Mouse (Mus musculus): ENCODE measurements around the gene Atp8a2. TPM values are rescaled to one million over a fixed set of nuclear protein-coding genes. Genes with fewer than 3 reads are reported as not detected.
"Not testable (repeated sequence)": the region's sequence is repeated elsewhere in the genome, so short reads cannot be mapped to it uniquely, and the experiment has no call there.

Atp8a2 gene
- total RNA-seq, 4 experiments from 2014 or later, result 42.6 to 51.0 (median 49.1) TPM

DNA sequence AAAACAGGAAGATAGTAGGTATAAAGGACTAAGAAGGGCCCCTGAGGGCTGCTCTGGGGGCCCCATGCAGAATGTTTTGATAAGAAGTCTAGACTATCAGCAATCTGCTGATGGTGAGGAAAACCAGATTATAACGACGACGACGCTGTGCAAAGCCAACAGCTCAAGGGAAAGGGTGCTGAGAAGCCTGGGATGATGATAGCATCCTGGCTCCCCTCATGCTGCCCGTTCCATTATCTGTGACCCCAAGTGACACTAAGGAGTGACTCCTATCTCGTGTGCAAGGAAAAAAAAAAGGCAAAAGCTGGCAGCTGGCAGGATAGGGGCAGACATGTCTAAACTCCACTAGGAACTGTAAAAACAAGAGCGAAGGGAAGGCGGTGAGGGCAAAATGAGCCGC lies 343.8 kb downstream of the Atp8a2 start:
- no peak for DNase-seq (ENCODE audit: low spot score in 2 of 2)

DNA sequence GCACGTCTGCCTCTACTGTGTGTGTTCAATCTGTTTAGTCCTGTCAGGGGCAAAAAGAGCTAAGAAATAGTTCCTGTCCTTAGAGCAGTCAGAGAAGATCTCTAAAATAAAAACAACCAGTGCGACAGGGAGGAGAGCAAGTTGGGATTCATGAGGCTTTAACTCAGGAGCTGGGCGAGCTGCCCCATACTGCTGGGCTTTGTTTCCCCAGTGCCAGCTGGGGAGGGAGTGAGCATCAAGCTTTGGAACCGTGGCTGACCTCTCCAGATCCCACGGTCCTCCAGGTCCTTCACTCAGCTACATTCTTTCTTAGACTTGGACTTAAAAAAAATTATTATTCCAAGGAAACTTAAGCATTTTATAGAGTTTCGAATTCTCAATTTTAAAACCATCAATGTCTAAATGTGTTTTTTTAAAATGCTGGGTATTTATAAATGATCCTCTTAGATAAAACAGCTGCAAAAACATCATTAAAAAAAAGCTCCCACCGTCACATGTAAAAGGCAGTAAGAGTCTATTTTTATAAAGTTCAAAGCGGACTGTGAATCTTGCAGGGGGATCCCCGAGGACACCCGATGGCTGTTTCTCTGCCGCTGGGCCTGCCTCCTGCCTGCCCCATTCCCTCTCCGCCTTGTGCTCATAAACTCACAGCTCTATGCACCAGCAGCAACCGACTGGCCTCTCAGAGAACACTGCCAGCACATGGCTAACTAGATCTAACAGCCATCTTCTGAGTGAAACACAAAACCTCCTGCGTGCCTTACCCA lies 350.2 kb downstream of the Atp8a2 start:
- DNase-seq (ENCODE audit: low spot score in 2 of 2), result no peak

DNA sequence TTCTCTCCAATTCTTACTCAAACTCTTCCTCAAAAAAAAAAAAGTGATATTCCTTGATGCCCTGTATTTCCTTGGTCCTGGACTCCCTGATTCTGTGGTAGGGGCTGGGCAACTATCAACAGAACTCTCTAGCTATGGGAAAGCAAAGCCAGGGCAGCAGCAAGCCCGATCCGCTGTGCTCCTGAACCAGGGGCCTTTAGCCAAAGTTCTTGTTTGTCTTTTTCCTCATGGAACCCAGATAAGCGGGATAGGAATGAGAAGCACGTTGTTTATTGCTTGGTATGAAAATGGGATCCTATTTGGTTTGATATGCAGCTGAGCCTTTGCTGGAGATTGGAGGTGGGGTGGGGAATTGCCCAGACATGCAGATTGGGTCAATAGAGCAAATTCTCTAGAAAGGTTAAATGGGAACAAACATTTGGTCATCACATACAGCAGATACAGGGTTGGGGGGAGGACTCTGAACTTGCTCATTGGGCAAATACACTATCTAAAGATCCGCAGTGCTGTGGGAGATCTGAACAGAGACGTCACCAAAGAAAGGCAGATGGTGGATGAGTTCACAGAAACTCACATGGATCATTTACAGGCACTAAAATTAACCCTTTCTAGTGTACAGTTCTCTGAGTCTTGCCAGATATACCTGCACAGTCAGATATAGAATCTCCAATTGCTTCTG lies 353.6 kb downstream of the Atp8a2 start:
- DNase-seq (ENCODE audit: low spot score in 2 of 2), result no peak

GRCm38 (mm10) chr14:59839951-59840720 lies 356.8 kb downstream of the Atp8a2 start:
- DNase-seq (ENCODE audit: low spot score in 2 of 2), result no peak

GRCm38 (mm10) chr14:59838446-59839259 lies 358.3 kb downstream of the Atp8a2 start:
- not testable (repeated sequence) for DNase-seq (ENCODE audit: low spot score in 2 of 2)

DNA sequence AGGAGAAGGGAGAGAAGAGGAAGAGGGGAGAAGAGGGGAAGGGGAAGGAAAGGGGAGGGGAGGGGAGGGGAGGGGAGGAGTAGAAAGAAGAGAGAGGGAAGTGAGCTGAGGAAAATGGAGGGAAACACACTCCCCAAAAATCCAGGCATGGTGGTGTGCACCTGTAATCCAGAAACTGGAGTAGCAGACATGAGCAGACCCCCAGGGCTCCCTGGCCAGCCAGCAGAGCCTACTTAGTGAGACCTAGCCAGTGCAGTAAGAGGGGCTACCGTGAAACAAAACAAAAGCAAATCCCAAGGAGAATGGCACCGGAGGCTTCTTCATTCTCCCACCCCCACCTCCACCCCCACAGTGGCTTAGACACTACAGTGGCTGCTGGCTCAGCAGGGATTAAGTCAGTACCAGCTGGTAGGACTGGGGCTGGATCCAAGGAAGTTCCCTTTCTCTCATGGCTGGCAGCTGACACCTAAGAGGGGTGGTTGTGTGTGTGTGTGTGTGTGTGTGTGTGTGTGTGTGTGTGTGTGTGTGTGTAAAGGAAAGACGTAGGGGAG lies 359.2 kb downstream of the Atp8a2 start:
- DNase-seq (ENCODE audit: low spot score in 2 of 2), result not testable (repeated sequence)

- no peak for DNase-seq (ENCODE audit: low spot score in 2 of 2)
Observed at GRCm38 (mm10) chr14:59836876-59837543, 360.0 kb downstream of the Atp8a2 start.

DNA sequence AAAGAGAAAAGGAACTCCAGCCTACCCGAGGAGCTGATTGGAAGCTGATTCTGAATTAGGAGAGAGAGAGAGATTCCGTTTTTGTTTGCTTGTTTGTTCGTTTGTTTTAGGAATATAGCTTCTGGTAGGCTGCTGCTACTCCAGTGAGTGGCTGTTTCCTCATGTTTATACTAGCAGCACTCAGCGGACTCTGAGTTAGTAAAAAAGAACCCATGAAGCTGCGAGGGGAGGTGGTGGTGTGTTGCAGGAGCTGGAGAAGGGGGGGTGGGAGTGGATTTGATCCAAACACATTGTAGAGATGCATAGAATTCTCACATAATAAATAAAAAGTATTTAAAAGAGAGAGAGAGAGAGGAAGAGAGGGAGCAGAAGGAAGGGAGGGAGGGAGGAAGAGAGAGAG lies 367.4 kb downstream of the Atp8a2 start:
- no peak for DNase-seq (ENCODE audit: low spot score in 2 of 2)

DNA sequence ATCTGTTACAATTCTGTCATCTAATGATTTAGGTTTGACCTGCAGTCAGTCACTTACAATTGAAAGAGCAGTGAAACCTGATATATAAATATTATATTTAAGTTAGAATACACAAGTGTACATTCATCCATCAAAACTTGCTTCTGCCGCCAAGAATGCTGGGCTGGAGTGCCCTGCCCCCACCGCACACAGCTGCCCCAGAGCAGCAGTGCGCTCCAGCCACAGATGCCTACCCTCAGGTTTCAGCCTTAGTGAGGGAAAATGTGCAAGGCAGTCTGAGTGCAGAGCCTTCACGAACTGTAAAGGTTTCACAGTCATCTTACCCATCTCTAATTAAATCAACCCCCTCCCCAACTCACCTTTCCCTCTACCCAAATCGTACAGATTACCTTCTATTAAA lies 369.6 kb downstream of the Atp8a2 start:
- no peak for DNase-seq (ENCODE audit: low spot score in 2 of 2)

DNA sequence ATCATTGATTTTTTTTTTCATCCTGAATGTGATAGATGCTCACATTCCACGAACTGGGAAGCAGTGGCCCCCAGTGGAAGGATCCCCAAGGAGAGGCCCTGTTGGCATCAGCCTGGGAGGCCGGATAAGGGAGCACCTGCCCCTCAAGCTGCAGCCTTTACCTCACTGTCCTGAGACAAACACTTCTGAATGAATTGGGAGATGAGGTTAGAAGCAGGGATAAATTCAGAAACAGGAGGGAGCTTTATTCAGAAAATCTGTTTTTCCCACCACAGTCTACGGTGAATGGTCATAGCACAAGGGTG lies 376.9 kb downstream of the Atp8a2 start:
- DNase-seq (ENCODE audit: low spot score in 2 of 2), result no peak

DNA sequence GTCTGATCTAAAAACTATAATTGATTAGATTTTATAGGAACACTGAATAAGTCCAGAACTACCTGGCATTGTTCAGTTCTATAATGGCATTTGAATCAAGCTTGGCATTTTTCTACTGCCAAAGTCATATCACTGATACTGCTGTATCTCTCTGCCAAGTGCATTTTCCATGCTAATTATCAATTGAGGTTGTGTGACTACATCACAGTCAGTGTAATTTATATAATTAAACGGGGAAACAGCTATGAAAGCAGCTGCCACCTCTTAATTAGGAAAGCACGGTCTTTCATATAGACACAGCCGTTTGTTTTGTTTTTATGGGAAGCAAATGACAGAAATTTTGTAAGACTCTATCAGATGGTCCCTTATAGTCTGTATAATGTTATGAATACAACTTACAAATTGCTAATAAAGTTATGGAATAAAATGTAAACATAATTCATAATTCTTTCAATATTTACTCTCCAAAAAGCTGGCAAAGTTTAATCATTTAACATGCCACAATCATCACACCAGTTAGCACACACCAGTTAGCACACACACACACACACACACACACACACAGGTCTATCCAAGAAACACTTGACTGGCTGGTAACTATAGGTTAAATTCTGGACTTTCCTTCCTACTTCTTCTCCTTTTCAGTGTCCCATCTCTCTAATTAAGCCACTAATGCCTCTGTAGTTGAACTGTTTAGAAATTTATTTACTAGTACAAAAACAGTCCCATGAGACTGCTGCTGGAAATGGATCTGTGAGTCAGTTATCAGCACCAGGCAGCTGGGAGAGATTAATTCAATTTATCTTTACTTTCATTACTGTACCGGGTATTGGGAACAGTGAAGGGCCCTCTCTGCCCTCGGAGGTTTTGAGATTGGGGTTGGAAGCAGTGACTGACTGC lies 377.5 kb downstream of the Atp8a2 start:
- DNase-seq (ENCODE audit: low spot score in 2 of 2), result no peak

GRCm38 (mm10) chr14:59810316-59810715 lies 386.7 kb downstream of the Atp8a2 start:
- DNase-seq (ENCODE audit: low spot score in 2 of 2), result not testable (repeated sequence)

- DNase-seq (ENCODE audit: low spot score in 2 of 2), result no peak
Observed at GRCm38 (mm10) chr14:59809790-59810189, 387.2 kb downstream of the Atp8a2 start.

- DNase-seq (ENCODE audit: low spot score in 2 of 2), result no peak
Observed at GRCm38 (mm10) chr14:59807528-59808300, 389.3 kb downstream of the Atp8a2 start.

DNA sequence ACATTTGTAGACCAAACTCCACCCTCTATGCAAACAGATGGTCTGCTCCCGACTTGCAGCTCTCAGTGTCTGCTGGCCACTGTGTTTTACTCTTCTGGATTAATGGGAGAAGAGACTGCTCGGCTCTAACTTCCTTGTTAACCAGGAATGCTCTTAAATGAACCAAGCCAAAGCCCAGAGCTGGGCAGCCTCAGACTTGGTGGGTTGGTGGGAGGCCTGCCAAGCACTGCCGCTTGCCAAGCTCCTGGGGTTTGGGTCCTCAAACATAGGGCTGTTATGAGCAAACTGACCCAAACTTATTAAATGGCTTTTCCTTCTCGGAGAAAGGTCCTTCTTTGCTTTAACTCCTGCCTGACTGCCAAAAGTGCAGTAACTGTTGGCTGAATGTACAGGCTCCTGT lies 390.1 kb downstream of the Atp8a2 start:
- DNase-seq (ENCODE audit: low spot score in 2 of 2), result peak in 1 of 2 experiments; percentile 20

DNA sequence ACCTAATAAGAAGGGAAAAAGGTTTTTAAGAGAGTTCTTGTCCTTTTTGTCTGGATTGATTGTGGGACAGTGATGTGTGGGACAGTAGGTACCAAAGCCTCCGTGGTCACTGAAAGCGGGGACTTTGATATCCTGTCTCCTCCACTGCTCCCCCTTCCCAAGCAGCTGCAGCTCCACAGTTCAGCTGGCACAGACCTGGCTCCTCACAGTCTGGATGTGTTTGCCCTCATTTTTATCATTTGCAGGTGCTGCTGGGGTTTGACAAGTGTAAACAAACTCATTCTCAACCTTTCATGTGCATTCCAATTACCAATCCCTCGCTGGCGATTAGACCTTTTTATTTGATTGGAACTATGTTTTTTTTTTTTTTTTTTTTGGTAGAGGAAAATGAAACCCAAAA lies 390.8 kb downstream of the Atp8a2 start:
- no peak for DNase-seq (ENCODE audit: low spot score in 2 of 2)

- DNase-seq (ENCODE audit: low spot score in 2 of 2), result no peak
Observed at GRCm38 (mm10) chr14:59805683-59806082, 391.3 kb downstream of the Atp8a2 start.

DNA sequence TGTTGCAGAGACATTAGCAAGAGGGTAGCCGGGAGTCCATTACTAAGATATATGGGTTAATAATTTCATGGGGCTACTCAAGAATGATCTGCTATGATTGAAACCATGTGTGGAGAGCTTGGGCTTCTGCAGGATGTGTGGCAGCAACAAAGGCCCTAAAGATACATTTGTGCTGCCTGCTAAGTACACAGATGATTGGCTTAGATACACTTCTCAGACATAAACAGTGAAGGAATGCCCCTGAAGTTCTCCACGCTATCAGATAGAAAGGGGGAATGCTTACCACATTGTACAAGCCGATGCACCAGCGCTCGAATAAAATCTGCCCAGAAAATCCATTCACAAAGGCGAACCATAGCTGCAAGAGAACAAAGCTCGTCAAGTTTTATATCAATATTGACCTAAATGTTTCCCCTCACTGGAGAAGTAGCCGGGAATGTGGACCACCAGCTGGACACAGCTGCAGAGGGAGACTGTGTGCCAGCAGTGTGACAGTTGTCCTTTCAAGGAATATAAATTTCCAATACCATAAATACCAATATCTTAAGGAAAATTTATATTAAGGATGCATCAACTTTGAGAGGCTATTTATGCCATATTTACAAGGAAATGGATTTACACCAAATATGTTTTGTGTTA lies 394.9 kb downstream of the Atp8a2 start:
- no peak for DNase-seq (ENCODE audit: low spot score in 2 of 2)
